ENCODE assay signal across 9 mouse cellular contexts in the genomic region with DNA sequence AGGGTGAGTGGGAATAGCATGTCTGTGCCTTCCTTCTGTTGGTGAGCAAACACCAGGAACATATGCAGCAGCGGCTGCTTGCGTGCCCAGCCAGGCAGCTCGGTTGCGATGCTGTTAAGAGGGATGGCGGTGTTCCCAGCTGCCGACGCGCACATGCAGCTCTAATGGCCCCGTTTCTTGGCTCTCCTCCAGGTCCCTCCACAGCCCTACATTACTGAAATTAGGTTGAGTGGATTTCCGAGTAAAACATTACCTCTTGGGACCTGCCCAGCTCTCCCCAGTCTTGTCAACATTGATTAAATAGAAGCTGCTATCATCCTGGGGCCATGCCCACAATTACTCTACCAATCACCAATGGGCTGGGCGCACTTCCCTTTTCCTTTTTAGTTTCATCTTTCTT.
DNase-seq lines count a peak whose midpoint lies in the region; ATAC-seq lines count a peak whose summit lies in the region.
"Had no signal": no experiment of that assay in that cellular context is flagged by ENCODE, and none has a peak within 500 bp of the region (broad histone marks: within the 10 kb centered on the region; RNA-seq: fewer than 3 reads in every experiment).

No protein-coding gene starts in this region.

- no peaks in the 10 kb centered on the region for H3K36me3 ChIP-seq in kidney, embryonic 16.5 days (ENCODE audit: insufficient read depth, low read length)
- H3K36me3 ChIP-seq in embryonic facial prominence, embryonic 14.5 days (ENCODE audit: control insufficient read depth, insufficient read depth, low read length) = no peaks in the 10 kb centered on the region
- H3K36me3 ChIP-seq: liver, embryonic 15.5 days had no signal

- no peaks in the 10 kb centered on the region for H3K27me3 ChIP-seq in kidney, embryonic 16.5 days (ENCODE audit: insufficient read depth, low read length)
- no peaks in the 10 kb centered on the region for H3K27me3 ChIP-seq in embryonic facial prominence, embryonic 14.5 days (replicated peaks; ENCODE audit: control insufficient read depth, insufficient read depth, low read length)
- H3K27me3 ChIP-seq: liver, embryonic 15.5 days had no signal

- H3K9ac ChIP-seq in kidney, embryonic 16.5 days (replicated peaks; ENCODE audit: low read length) = no peak overlapping the region
- H3K9ac ChIP-seq in embryonic facial prominence, embryonic 14.5 days (ENCODE audit: low read depth, low read length) = no peak overlapping the region
- H3K9ac ChIP-seq: liver, embryonic 15.5 days had no signal

- H3K4me1 ChIP-seq in kidney, embryonic 16.5 days (ENCODE audit: insufficient read depth, low read length) = no peaks in the 10 kb centered on the region
- H3K4me1 ChIP-seq in embryonic facial prominence, embryonic 14.5 days (ENCODE audit: control insufficient read depth, insufficient read depth, low read length) = no peaks in the 10 kb centered on the region
- H3K4me1 ChIP-seq: liver, embryonic 15.5 days had no signal

- no peak overlapping the region for H3K27ac ChIP-seq in kidney, embryonic 16.5 days (ENCODE audit: low read length)
- H3K27ac ChIP-seq in embryonic facial prominence, embryonic 14.5 days (replicated peaks; ENCODE audit: low read depth, low read length) = no peak overlapping the region
- H3K27ac ChIP-seq: liver, embryonic 15.5 days had no signal

- H3K4me3 ChIP-seq in kidney, embryonic 16.5 days (ENCODE audit: low read length) = no peak overlapping the region
- H3K4me3 ChIP-seq in embryonic facial prominence, embryonic 14.5 days (ENCODE audit: low read depth, low read length) = no peak overlapping the region
- H3K4me3 ChIP-seq: liver, embryonic 15.5 days had no signal

- H3K9me3 ChIP-seq in kidney, embryonic 16.5 days (ENCODE audit: low read length) = no peaks in the 10 kb centered on the region
- no peaks in the 10 kb centered on the region for H3K9me3 ChIP-seq in embryonic facial prominence, embryonic 14.5 days (ENCODE audit: control insufficient read depth, low read length)
- H3K9me3 ChIP-seq: liver, embryonic 15.5 days had no signal

- ATAC-seq in kidney, embryonic 16.5 days (ENCODE audit: low FRiP score, low TSS enrichment) = no peak
- peak; percentile 77 for ATAC-seq in embryonic facial prominence, embryonic 14.5 days (ENCODE audit: low read depth)

- peak; percentile 5 for DNase-seq in kidney, postnatal 14 days
- DNase-seq in embryonic facial prominence, embryonic 14.5 days (ENCODE audit: low spot score) = peak; percentile 86
- peak; percentile 75 to 78 for DNase-seq in layer of hippocampus, postnatal 14 days (ENCODE audit: low spot score in 2 of 2)
- DNase-seq in retina, postnatal 1 day = peak; percentile 68
- no peak for DNase-seq in testis, postnatal 10 days (ENCODE audit: low spot score)
- no peak for DNase-seq in spleen, postnatal 4 days (ENCODE audit: low spot score in 2 of 2)
- no peak for DNase-seq in lung, adult 18-20 months

- 86% methylated on average over 11 of the region's 11 CpGs for WGBS in kidney, embryonic 16.5 days
- 60% methylated on average over 11 of the region's 11 CpGs for WGBS in embryonic facial prominence, embryonic 14.5 days

- no peak overlapping the region for H3K4me2 ChIP-seq in kidney, embryonic 16.5 days (replicated peaks; ENCODE audit: low read depth, low read length)
- H3K4me2 ChIP-seq in embryonic facial prominence, embryonic 14.5 days (ENCODE audit: low read depth, low read length) = 0 out of 2 replicates have a peak overlapping the region, but pooled peaks have one; percentile 6
- H3K4me2 ChIP-seq: liver, embryonic 15.5 days had no signal

Comparison
In these comparisons a context has a peak if more than half of its experiments do, and no peak if none do; other contexts are left out.
1. DNase-seq: peak in kidney, postnatal 14 days (single experiment), embryonic facial prominence, embryonic 14.5 days (single experiment), layer of hippocampus, postnatal 14 days (2 of 2) and retina, postnatal 1 day (single experiment); none in testis, postnatal 10 days (single experiment), spleen, postnatal 4 days (0 of 2) and lung, adult 18-20 months (0 of 2).